Mouse (Mus musculus): ENCODE results near the gene Mst1.

Mst1 gene

DNA sequence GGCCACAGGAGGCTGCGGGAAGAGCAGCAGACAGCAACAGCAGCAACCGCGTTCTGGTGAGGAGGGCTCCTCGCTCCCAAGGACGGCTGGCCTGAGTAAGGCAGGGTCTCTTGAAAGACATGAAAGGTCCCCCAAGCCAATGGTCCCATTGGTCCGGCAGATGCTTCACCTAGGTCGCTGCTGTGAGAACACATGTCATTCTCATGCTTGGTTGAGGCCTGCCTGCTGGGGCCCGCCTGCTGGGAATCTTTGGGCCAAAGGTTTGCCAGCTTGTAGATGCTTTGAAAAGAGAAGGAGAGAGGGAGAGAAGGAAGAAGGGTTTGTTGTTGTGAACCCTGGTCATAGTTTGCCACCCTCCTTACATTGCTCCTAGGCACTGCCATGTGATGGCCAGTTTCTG, 19.4 kb downstream of the Mst1 start:
- no peak for DNase-seq (ENCODE audit: low spot score)

- DNase-seq (ENCODE audit: low spot score) = no peak
These were observed 24.7 kb downstream of the Mst1 start for GRCm38 (mm10) chr9:108104766-108105548.

DNA sequence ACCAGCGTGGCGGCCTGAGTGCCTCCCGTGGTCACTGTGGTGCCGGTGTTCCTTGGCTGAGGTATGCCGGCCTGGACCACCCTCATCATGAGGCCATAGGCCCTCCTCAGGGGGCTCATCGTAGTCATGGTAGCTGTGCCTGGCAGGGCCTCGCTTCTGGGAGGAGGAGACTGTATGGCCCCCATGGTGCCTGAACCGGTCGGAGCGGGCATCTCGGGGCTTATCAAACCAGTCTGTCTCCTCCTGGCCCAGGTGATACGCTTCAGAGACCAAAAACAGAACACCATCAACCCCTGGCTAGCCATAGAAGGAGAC, 25.3 kb downstream of the Mst1 start:
- DNase-seq (ENCODE audit: low spot score) = no peak

- DNase-seq (ENCODE audit: low spot score) = no peak
These were observed 25.9 kb downstream of the Mst1 start for GRCm38 (mm10) chr9:108106090-108106489.

DNA sequence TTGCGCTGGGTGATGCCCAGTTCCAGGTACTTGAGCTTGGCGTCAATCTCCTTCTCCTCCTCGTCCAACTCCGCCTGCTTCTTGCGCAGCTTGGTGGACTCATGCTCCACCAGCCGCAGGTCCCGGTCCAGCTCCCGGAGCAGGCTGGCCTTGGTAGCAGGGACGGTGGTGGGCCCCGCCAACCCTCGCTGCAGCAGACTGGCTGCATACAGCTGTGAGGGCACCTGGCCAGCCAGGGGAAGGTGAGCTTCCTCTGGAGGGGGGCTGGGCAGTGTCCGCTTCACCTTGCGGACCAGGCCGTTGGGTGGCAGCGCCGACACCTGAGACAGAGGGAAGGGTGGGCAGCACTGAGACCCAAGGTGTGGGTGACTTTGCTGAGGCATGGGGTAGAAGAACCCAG, 27.6 kb downstream of the Mst1 start:
- DNase-seq (ENCODE audit: low spot score) = no peak

- DNase-seq (ENCODE audit: low spot score) = no peak
These were observed 29.9 kb downstream of the Mst1 start for GRCm38 (mm10) chr9:108110160-108110559.

DNA sequence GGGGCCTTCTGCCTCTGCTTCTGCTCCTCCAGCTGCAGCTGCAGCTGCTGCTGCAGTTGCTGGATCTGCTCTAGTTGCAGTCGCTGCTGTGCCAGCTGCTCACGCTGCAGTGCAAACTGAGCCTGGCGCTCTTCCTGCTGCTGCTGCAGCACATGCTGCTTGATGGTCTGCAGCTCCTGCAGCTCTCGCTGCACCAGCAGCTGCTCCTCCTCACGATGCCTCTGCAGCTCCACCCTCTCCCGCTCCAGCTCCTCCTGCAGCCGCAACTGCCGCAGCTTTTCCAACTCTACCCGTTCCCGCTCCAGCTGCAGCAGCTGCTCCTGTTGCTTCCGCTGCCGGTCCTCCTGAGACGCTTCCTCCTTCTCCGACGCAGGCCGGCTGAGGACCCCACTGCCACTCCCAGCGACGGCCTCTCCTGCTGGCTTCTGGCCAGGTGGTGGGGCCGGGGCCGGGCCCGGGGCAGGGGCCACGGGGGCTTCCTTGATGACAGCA, 30.9 kb downstream of the Mst1 start:
- DNase-seq (ENCODE audit: low spot score) = no peak

- no peak for DNase-seq (ENCODE audit: low spot score)
These were observed 31.4 kb downstream of the Mst1 start for GRCm38 (mm10) chr9:108111593-108112121.

- no peak for DNase-seq (ENCODE audit: low spot score)
These were observed 32.6 kb downstream of the Mst1 start for GRCm38 (mm10) chr9:108112719-108113340.

DNA sequence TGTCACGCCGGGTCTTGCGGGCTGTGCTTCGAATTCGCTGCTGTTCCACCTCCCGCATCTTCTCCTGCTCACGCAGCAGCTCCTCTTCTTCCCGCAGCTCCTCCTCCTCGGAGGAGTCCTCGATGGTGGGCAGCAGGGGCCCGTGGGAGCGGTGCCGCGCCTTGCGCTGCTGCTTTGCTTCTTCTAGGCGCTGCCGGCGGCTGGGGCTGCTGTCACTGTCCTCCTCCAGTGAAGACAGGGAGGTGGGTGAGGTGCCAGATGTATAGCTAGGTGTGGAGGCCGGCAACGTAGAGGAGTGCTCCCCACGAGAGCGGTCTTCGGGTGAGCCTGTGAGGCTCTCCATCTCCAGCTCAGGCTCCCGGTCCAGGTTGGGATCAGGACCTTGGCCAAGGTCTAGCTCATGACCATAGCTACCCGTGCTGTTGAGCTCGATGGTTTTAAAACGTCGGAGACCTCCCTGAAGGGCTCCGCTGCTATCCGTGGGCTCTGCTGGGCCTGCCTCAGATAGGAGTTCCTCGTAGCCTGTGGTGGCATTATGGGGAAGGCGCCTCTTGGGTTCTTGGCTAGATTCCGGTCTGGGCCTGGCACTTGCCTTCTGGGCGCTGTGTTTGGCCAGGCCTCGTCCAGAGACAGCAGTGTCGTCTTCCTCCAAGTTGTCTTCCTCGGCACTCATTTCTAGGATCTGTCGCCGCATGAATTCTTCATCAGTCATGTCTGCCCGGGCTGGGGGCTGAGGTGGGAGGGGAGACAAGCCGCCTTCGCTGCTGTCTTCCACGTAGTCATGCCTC, 35.2 kb downstream of the Mst1 start:
- DNase-seq (ENCODE audit: low spot score) = no peak

DNA sequence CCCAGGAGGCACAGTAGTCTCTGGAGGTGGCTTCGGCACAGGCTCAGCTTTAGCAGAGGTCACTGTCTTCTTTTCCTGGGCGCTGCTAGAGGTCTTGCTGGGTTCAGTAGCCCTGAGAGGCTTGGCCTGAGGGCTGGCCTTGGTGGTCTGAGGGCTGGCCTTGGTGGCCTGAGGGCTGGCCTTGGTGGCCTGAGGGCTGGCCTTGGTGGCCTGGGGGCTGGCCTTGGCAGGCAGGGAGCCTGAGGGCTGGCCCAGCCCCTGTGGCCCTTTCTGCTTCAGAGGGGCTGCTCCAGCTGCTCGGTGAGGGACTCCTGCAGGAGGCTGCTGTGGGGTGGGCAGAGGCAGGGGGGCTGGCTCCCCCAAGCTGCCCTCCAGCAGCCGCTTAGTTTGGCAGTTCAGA, 36.9 kb downstream of the Mst1 start:
- no peak for DNase-seq (ENCODE audit: low spot score)

- DNase-seq (ENCODE audit: low spot score) = no peak
These were observed 39.7 kb downstream of the Mst1 start for GRCm38 (mm10) chr9:108119891-108120411.

DNA sequence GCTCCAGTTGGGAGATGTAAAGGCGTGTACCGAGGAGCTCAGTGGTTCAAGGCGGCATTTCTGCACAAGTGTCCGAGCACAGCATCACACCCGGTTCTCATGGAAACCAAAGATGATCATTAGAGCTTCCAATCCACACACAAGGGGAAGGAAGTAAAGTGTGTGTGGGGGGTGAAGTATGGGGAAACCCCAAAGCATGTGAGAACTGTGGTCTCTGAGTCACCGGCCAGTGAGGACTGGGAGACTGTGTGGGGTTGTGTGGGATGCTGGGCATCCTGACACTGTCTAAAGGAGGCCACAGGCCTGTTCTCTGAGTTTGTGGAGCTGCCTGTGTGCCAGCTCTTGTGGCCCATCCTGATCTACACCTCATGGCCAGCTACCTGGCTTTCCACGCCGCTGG, 40.4 kb downstream of the Mst1 start:
- DNase-seq (ENCODE audit: low spot score) = no peak

DNA sequence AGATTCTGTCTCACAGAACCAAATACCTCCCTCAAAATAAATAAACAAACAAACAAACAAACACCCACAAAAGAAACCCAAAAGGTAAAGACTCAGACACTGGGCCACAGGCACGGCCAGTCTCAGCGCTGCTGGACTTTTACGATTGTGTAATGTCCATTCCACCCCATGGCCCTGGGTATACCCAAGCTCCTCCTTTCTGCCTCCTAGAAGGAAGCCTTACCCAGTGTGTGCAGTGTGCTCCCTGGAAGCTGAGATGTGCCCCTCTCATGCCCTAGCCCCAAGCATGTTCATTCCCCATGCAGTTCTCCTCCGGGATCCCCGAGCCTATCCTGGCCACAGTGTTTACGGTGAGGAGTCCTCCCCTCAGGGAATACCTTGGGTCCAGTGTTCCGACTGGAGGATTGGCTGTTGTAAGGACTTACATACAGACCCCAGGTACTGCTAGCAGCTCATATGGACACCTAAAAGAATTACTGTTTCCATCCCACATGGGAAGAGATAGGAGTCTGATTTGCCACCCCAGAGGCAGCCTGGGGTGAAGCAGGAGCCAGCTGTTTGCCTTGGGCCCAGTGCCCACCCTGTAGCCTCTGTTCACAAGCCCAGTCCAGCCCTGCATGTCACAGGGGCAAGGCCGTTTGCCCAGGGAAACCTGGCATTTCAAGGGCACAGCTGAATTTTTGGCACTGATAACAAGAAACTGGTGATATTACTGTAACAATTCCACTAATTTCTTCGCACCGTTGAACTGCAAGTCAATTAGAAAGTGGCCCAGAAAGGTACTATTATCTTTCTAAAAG, 41.1 kb downstream of the Mst1 start:
- no peak for DNase-seq (ENCODE audit: low spot score)

GRCm38 (mm10) chr9:108123916-108124315, 43.7 kb downstream of the Mst1 start:
- no peak for DNase-seq (ENCODE audit: low spot score)

GRCm38 (mm10) chr9:108125731-108126130, 45.5 kb downstream of the Mst1 start:
- no peak for DNase-seq (ENCODE audit: low spot score)

GRCm38 (mm10) chr9:108126436-108127180, 46.4 kb downstream of the Mst1 start:
- no peak for DNase-seq (ENCODE audit: low spot score)

DNA sequence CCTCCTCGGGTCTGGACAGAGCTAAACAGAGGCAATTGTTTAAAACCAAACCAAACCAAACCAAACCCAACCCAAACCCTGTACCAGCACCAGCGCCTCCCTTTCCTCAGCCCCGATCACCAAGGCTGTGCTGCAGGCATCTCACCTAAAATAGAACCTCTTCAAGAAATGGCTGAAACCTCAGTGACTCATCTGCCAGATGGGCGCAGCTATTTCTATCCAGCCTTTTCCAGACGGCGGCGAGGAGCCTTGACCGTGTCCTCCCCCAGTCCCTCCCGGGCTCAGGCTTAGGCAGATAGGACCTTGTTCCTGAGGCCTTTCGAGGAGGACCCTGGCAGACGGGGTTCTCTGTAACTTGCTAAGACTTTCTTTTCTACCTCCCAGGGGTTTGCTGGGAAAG, 48.0 kb downstream of the Mst1 start:
- DNase-seq (ENCODE audit: low spot score) = no peak

GRCm38 (mm10) chr9:108129042-108129948, 49.1 kb downstream of the Mst1 start:
- DNase-seq (ENCODE audit: low spot score) = no peak

DNA sequence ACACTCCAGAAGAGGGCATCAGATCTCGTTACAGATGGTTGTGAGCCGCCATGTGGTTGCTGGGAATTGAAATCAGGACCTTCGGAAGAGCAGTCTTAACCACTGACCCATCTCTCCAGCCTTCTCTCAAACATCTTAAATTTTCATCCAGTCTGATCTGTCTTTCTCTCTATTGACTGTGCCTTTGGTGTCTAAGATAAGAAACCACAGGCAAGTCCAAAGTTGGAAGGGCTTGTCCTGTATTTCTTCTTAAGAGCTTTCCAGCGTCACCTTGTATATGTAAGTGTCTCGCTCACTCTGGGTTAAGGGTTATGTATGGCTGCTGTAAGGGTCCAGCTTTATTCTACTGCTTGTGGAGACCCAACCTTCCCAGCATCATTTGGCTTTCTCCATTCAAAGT, 51.3 kb downstream of the Mst1 start:
- DNase-seq (ENCODE audit: low spot score) = no peak

Measured in layer of hippocampus, adult 11-12 months (tissue).